Mouse (Mus musculus) embryonic facial prominence, embryonic 10.5 days (tissue): Measurements from ENCODE around the gene Entpd2. TPM values are rescaled to one million over a fixed set of nuclear protein-coding genes. Genes with fewer than 3 reads are reported as not detected.

Source experiments
- DNase-seq: peaks from one replicate; pipeline ENCODE4 v3.0.0-alpha.2; 2017; ENCODE audit warnings: low spot score
- H3K27ac ChIP-seq: fragments of 300-500 bp; sonication (generic); replicated peaks from 2 replicates; pipeline ENCODE4 v1.5.1; 2016; ENCODE audit warnings: mild to moderate bottlenecking
- H3K27me3 ChIP-seq: fragments of 300-500 bp; sonication (generic); replicated peaks from 2 replicates; pipeline ENCODE4 v1.6.1; 2016; ENCODE audit warnings: low read depth, mild to moderate bottlenecking; ENCODE audit not compliant: poor library complexity, severe bottlenecking
- H3K36me3 ChIP-seq: fragments of 300-500 bp; sonication (generic); replicated peaks from 2 replicates; pipeline ENCODE4 v1.6.1; 2016; ENCODE audit warnings: mild to moderate bottlenecking, moderate library complexity
- H3K4me1 ChIP-seq: fragments of 300-500 bp; sonication (generic); 2 replicates; pipeline ENCODE4 v1.6.1; 2016
- H3K4me3 ChIP-seq: fragments of 300-500 bp; sonication (generic); 2 replicates; pipeline ENCODE4 v1.5.1; 2016; ENCODE audit warnings: mild to moderate bottlenecking, moderate library complexity
- H3K9me3 ChIP-seq: fragments of 300-500 bp; sonication (generic); 2 replicates; pipeline ENCODE4 v1.6.1; 2016; ENCODE audit warnings: mild to moderate bottlenecking
- WGBS: fragments of 180-500 bp; shearing (Covaris S2); methylation state at CpG from one replicate; pipeline ENCODE4 v1.1.7; 2016; 5-methylcytosine and 5-hydroxymethylcytosine counted together
- polyA plus RNA-seq: library from polyadenylated mRNA; unstranded; fragments of >200 nt; fragmentation: Nextera tagmentation; extraction: Ambion mirVana; gene quantifications from 2 replicates; pipeline ENCODE4 v1.2.1, GENCODE M21; 2016

Entpd2 gene
- polyA plus RNA-seq, 1 experiment from 2014 or later = 0.14 TPM

DNA sequence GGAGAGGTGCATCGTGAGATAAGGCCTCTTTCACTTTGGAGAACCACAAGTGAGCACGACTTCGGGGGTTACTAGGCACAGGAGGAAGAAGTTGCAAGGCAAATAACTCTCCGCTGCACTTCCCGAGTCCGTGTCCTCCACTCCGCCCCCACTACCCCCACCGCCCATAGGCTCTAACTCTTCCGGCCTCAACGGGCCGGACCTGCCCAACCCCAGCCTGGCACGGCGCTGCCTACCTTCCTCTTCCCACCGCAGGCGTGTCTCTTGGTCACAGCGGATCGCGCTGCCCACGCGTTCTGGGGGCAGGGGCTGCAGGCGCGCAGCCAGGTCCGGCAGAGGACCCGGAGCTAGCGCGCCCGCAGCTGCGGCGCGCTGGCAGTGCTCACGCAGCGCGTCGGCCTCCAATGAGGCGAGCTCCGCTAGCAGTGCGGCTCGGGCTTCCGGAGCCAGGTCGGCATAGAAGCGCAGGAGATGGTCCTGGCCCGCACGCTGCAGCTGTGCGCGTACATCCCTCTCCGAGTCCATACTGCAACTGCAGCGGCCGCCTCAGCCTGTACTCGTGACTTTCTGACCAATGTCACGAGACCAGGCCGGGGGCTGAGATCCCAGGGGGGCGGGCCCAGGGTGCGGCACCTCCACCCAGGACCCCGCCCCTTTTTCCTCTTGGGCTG lies 30.4 kb upstream of the Entpd2 start, which contains the start of gene Uap1l1:
Uap1l1 (minus strand) TSS at position 592 of the 671 bp plus-strand sequence.
- Histone ChIP-seq H3K4me3 (peak within 1 kb of the TSS; percentile 74), H3K9me3 (no peaks in the 10 kb centered on the region), H3K27me3 (peaks cover 61% of the 10 kb centered on the region), H3K36me3 (no peaks in the 10 kb centered on the region), H3K4me1 (peaks cover 12% of the 10 kb centered on the region), H3K27ac (peak within 1 kb of the TSS; percentile 65)
- DNase-seq = peak; percentile 83
- WGBS = under 1% methylated on average over 54 of the region's 54 CpGs

- Histone ChIP-seq H3K36me3 (peaks cover 8% of the 10 kb centered on the region), H3K4me1 (peaks cover 42% of the 10 kb centered on the region), H3K4me3 (no peak overlapping the region), H3K9me3 (no peaks in the 10 kb centered on the region), H3K27ac (no peak overlapping the region), H3K27me3 (peaks cover 34% of the 10 kb centered on the region)
- 90% methylated on average over 3 of the region's 3 CpGs for WGBS
- no peak for DNase-seq
Measured at GRCm38 (mm10) chr2:25369996-25370395, 25.7 kb upstream of the Entpd2 start.

DNA sequence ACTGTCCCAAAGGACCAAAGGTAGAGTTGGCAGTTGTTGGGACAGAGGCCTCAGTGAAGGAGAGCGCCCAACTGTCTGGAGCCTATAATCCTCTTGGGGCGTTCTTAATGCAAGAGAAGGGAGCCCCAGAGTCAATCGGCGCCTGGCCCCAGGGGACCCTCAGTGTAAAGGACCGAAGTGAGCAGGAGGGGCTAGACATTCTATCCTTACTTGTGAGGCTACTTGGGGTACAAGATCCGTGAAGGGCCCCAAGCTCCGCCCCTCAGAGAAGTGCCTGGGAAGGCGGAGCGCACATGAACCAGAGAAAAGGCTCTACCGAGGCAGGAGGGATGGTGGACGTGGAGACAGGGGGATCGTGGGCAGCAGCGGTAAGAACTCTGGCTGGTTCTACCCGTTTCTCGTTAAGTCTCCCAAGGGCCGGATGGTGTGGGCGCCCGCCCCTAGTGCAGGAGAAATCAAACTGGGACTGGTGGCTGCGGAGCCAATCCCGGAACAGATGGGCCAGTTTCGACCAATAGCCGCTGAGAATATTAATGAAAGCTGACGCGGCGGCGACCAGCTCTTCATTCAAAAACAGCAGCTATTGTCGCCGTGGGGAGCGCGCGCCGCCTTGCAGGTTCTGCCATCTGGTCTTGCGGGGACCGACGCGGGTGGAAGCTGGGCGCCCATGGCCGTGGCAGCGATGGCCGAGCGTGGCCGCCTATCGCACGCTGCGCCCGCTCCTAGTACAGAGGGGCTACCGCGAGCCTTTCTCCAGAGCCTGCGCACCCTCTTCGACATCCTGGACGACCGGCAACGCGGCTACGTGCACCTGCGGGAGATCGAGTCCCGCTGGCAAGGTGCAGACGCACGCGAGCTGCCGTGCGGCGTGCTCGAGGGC lies 23.7 kb upstream of the Entpd2 start, which contains the start of gene Sapcd2:
Sapcd2 (plus strand) TSS at position 558 of the 880 bp plus-strand sequence.
- H3K9me3 ChIP-seq = no peaks in the 10 kb centered on the region
- H3K27me3 ChIP-seq = peaks cover 16% of the 10 kb centered on the region; the same call in 1 of the 2 replicates
- peaks cover 35% of the 10 kb centered on the region for H3K4me1 ChIP-seq
- WGBS = under 1% methylated on average over 65 of the region's 65 CpGs
- H3K27ac ChIP-seq = peak within 1 kb of the TSS; percentile 90
- peak within 1 kb of the TSS; percentile 88 for H3K4me3 ChIP-seq
- DNase-seq = peak; percentile 93
- H3K36me3 ChIP-seq = peaks cover 29% of the 10 kb centered on the region

DNA sequence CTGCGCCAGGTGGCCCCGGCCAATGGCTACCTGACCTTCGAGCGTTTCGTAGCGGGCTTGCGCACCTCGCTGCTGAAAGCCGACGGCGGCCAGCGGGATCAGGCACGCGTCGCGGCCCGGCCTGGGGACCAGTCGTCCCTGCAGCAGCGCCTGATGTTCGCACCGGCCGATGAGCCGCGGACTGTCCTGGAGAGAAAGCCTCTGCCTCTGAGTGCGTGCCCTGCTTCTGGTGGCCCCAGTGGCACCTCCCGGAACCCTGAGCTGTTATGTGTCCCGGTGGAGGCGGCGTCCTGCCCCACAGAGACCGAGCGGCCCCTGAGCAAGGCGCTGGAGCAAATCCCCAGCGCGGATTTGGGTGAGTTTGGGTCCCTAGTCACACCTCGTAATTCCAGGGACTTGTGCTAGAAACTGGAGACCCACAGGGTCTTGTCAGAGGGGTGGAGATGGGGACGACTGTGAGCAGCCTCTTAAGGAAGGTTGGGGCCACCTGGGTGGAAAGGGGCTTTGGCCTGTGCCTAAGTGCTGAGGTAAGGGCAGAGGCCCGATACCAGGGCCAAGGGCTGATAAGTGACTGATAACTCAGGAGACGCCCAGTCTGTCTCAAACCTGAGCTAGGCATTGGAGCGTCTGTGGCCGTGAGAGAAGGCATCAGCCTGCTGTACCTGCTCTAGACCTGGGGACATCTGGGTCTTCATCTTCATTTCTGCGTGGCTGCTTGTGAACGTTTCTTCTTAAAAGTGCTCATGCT lies 22.9 kb upstream of the Entpd2 start:
- peak; percentile 8 for DNase-seq
- peaks cover 35% of the 10 kb centered on the region for H3K4me1 ChIP-seq
- peaks cover 37% of the 10 kb centered on the region for H3K36me3 ChIP-seq
- peak overlapping the region; percentile 90 for H3K27ac ChIP-seq
- H3K27me3 ChIP-seq = peaks cover 16% of the 10 kb centered on the region; the same call in 1 of the 2 replicates
- H3K4me3 ChIP-seq = peak overlapping the region; percentile 88
- no peaks in the 10 kb centered on the region for H3K9me3 ChIP-seq
- 3% methylated on average over 42 of the region's 42 CpGs for WGBS

DNA sequence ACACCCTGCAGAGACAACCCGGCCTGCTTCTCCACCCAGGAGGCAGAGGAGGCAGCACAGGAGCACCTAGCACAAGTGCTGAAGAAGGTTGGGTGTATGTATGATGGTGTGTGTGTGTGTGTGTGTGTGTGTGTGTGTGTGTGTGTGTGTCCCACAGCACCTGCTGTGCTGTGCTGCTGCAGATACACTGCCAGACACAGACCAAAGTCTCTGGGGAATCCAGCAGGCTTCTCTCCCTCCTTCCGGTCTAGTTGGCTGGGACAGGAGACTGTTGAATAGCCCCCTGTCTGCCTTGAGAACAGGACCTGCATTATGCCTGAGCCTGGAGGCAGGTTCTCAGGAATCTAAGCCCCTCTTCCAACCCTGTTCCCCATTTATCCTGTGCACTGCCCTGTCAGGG lies 22.2 kb upstream of the Entpd2 start:
- 46% methylated on average over 2 of the region's 2 CpGs for WGBS
- peak overlapping the region; percentile 90 for H3K27ac ChIP-seq
- H3K4me1 ChIP-seq = peaks cover 35% of the 10 kb centered on the region
- DNase-seq = peak; percentile 15
- no peaks in the 10 kb centered on the region for H3K9me3 ChIP-seq
- peak overlapping the region; percentile 88 for H3K4me3 ChIP-seq
- H3K36me3 ChIP-seq = peaks cover 43% of the 10 kb centered on the region
- H3K27me3 ChIP-seq = peaks cover 16% of the 10 kb centered on the region; the same call in 1 of the 2 replicates

- Histone ChIP-seq H3K4me3 (no peak overlapping the region), H3K27ac (no peak overlapping the region), H3K4me1 (peaks cover 30% of the 10 kb centered on the region), H3K27me3 (no peaks in the 10 kb centered on the region), H3K36me3 (peaks cover 48% of the 10 kb centered on the region), H3K9me3 (no peaks in the 10 kb centered on the region)
- peak; percentile 46 for DNase-seq
- 69% methylated on average over 4 of the region's 4 CpGs for WGBS
Measured at GRCm38 (mm10) chr2:25376589-25376988, 19.1 kb upstream of the Entpd2 start.

DNA sequence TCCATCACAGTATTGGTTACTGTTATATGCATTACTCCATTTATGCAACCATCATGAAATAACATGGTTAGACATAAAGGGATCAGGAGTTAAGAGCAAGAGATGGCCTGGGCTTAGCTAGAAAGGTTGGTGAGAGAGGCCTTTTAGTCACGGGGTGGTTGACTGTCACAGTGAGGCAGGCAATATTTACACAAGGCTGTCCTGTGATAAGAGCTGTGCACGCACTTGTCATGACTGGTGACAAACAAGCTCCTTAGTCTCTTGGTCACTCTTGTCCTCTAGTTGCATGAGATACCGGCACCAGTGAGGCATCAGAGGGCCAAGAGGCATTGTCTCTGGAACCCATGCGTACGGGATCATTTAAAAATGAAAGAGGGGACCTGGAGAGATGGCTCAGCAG lies 11.2 kb upstream of the Entpd2 start:
- 84% methylated on average over 5 of the region's 5 CpGs for WGBS
- Histone ChIP-seq H3K27ac (no peak overlapping the region), H3K27me3 (no peaks in the 10 kb centered on the region), H3K36me3 (no peaks in the 10 kb centered on the region), H3K4me1 (no peaks in the 10 kb centered on the region), H3K4me3 (no peak overlapping the region), H3K9me3 (no peaks in the 10 kb centered on the region)
- no peak for DNase-seq

DNA sequence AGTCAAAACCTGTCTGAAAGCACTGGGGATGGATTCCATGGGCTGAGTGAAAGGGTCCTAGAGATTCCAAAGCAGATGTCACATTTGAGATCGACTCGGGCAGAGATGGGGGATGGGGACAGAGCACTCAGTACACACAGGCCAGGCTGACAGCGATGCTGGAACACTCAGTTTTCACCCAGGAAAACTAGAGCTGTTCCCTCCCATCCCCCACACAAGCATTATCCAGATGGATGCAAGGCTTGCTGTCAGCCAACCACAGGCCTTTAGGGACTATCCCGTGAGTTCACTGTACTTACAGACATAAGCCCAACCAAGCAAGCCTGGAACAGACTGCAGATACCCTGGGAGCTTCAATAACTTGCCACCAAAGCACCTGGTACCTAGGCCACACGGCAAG lies 4.4 kb upstream of the Entpd2 start:
- H3K27ac ChIP-seq = no peak overlapping the region

GRCm38 (mm10) chr2:25394281-25395221 lies 1.1 kb upstream of the Entpd2 start:
- H3K4me1 ChIP-seq = peaks cover 20% of the 10 kb centered on the region
- peaks cover 60% of the 10 kb centered on the region for H3K27me3 ChIP-seq
- no peak overlapping the region for H3K27ac ChIP-seq
- no peaks in the 10 kb centered on the region for H3K9me3 ChIP-seq
- WGBS = 40% methylated on average over 3 of the region's 3 CpGs
- no peak overlapping the region for H3K4me3 ChIP-seq
- no peak for DNase-seq
- H3K36me3 ChIP-seq = no peaks in the 10 kb centered on the region

More for the DNA sequence above, 4.4 kb upstream of the Entpd2 start:
- Histone ChIP-seq H3K36me3 (no peaks in the 10 kb centered on the region), H3K27me3 (peaks cover 28% of the 10 kb centered on the region), H3K4me1 (peaks cover 13% of the 10 kb centered on the region), H3K4me3 (no peak overlapping the region), H3K9me3 (no peaks in the 10 kb centered on the region)
- WGBS = 73% methylated on average over 5 of the region's 5 CpGs
- no peak for DNase-seq

DNA sequence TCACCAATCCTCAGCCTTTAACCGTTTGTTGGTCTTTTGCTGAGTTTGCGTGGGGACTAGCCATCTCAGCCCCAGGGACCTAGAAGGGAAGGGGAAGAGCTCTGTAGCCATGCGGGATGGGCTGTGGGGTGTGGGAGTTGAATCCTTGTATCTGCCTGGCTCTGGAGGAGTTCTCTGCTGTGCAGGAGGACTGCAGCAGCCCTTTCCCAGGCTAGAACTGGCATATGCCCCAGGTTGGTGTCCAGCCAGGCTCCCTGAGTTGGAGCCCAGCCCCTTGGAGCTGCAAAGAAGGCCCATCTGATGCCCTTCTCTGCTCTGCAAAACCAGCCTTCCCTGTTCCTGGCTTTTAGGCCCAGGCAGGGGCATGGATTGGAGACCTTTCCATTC lies 916 bp downstream of the Entpd2 start:
- 31% methylated on average over 3 of the region's 3 CpGs for WGBS
- Histone ChIP-seq H3K36me3 (no peaks in the 10 kb centered on the region), H3K9me3 (no peaks in the 10 kb centered on the region), H3K27me3 (peaks cover 81% of the 10 kb centered on the region), H3K4me1 (peaks cover 25% of the 10 kb centered on the region), H3K27ac (no peak overlapping the region), H3K4me3 (no peak overlapping the region; the same call in 1 of the 2 replicates)
- no peak for DNase-seq

- WGBS = 26% methylated on average over 1 of the region's 1 CpGs
- H3K27me3 ChIP-seq = peaks cover 85% of the 10 kb centered on the region
- H3K4me3 ChIP-seq = no peak overlapping the region
- H3K4me1 ChIP-seq = peaks cover 25% of the 10 kb centered on the region
- no peak for DNase-seq
- H3K36me3 ChIP-seq = no peaks in the 10 kb centered on the region
- no peaks in the 10 kb centered on the region for H3K9me3 ChIP-seq
- no peak overlapping the region for H3K27ac ChIP-seq
Measured at GRCm38 (mm10) chr2:25397010-25397409, 1.3 kb downstream of the Entpd2 start.
